Mouse (Mus musculus): ENCODE data around the gene Tmem131.

Gene Tmem131

GRCm38 (mm10) chr1:36938801-36939286 is 4.6 kb downstream of the Tmem131 start:
- DNase-seq (ENCODE audit: low spot score in 2 of 2) = peak in 1 of 2 experiments; percentile 30

- no peak for DNase-seq (ENCODE audit: low spot score in 2 of 2)
Measured at GRCm38 (mm10) chr1:36938348-36938747, 5.1 kb downstream of the Tmem131 start.

- no peak for DNase-seq (ENCODE audit: low spot score in 2 of 2)
Measured at GRCm38 (mm10) chr1:36937648-36938047, 5.8 kb downstream of the Tmem131 start.

GRCm38 (mm10) chr1:36937015-36937414 is 6.5 kb downstream of the Tmem131 start:
- DNase-seq (ENCODE audit: low spot score in 2 of 2) = no peak

- DNase-seq (ENCODE audit: low spot score in 2 of 2) = no peak
Measured at GRCm38 (mm10) chr1:36936567-36936966, 6.9 kb downstream of the Tmem131 start.

GRCm38 (mm10) chr1:36934778-36935177 is 8.7 kb downstream of the Tmem131 start:
- no peak for DNase-seq (ENCODE audit: low spot score in 2 of 2)

- no peak for DNase-seq (ENCODE audit: low spot score in 2 of 2)
Measured at GRCm38 (mm10) chr1:36933965-36934585, 9.4 kb downstream of the Tmem131 start.

- no peak for DNase-seq (ENCODE audit: low spot score in 2 of 2)
Measured at GRCm38 (mm10) chr1:36932231-36932630, 11.2 kb downstream of the Tmem131 start.

- DNase-seq (ENCODE audit: low spot score in 2 of 2) = no peak
Measured at GRCm38 (mm10) chr1:36930911-36931310, 12.6 kb downstream of the Tmem131 start.

- DNase-seq (ENCODE audit: low spot score in 2 of 2) = peak in 1 of 2 experiments; percentile 48
Measured at GRCm38 (mm10) chr1:36929996-36930395, 13.5 kb downstream of the Tmem131 start.

GRCm38 (mm10) chr1:36928357-36929330 is 14.8 kb downstream of the Tmem131 start:
- DNase-seq (ENCODE audit: low spot score in 2 of 2) = peak in 1 of 2 experiments; percentile 39

- DNase-seq (ENCODE audit: low spot score in 2 of 2) = no peak
Measured at GRCm38 (mm10) chr1:36927569-36927968, 15.9 kb downstream of the Tmem131 start.

- DNase-seq (ENCODE audit: low spot score in 2 of 2) = no peak
Measured at GRCm38 (mm10) chr1:36926738-36927137, 16.7 kb downstream of the Tmem131 start.

GRCm38 (mm10) chr1:36926246-36926645 is 17.2 kb downstream of the Tmem131 start:
- DNase-seq (ENCODE audit: low spot score in 2 of 2) = no peak

- no peak for DNase-seq (ENCODE audit: low spot score in 2 of 2)
Measured at GRCm38 (mm10) chr1:36925781-36926180, 17.7 kb downstream of the Tmem131 start.

GRCm38 (mm10) chr1:36924853-36925252 is 18.6 kb downstream of the Tmem131 start:
- peak in 1 of 2 experiments; percentile 51 for DNase-seq (ENCODE audit: low spot score in 2 of 2)

GRCm38 (mm10) chr1:36923911-36924310 is 19.6 kb downstream of the Tmem131 start:
- DNase-seq (ENCODE audit: low spot score in 2 of 2) = no peak

GRCm38 (mm10) chr1:36922623-36923421 is 20.6 kb downstream of the Tmem131 start:
- DNase-seq (ENCODE audit: low spot score in 2 of 2) = peak in 1 of 2 experiments; percentile 35

GRCm38 (mm10) chr1:36921614-36922393 is 21.7 kb downstream of the Tmem131 start:
- DNase-seq (ENCODE audit: low spot score in 2 of 2) = no peak

GRCm38 (mm10) chr1:36920726-36921125 is 22.7 kb downstream of the Tmem131 start:
- no peak for DNase-seq (ENCODE audit: low spot score in 2 of 2)

- peak in 1 of 2 experiments; percentile 38 for DNase-seq (ENCODE audit: low spot score in 2 of 2)
Measured at GRCm38 (mm10) chr1:36920154-36920716, 23.2 kb downstream of the Tmem131 start.

All from urinary bladder, postnatal 4 days (tissue).